Mouse (Mus musculus): Measurements from ENCODE around the gene Fads2. TPM values are rescaled to one million over a fixed set of nuclear protein-coding genes. Genes with fewer than 3 reads are reported as not detected.

Gene Fads2
- polyA plus RNA-seq, 1 experiment from 2014 or later = 102 TPM

DNA sequence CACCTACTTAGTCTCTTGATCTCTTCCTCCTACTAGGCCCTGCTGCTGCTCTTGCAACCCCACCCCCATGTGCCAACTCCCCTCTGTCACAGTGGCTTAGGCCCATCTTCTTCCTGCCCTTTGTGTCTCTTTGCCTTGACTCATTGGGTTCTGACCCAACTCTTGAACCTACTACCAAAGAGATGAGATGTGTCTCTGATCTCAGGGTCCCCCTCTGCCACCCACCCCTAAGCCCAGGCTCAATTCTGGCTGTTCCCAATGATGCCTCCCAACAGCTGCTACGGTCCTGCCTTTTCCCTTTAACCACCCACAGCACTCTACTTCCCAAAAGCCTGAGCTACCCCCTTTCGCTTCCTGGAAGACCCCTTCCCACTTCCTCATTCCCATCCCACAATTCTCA is 79.6 kb downstream of the Fads2 start:
- no peaks in the 10 kb centered on the region for H3K9me3 ChIP-seq (replicated peaks; ENCODE audit: control insufficient read depth, low read length)
- ATAC-seq (ENCODE audit: low read depth) = no peak
- no peak overlapping the region for H3K4me3 ChIP-seq (ENCODE audit: low read depth, low read length)
- peaks cover 53% of the 10 kb centered on the region for H3K36me3 ChIP-seq (ENCODE audit: control insufficient read depth, insufficient read depth)
- no peak overlapping the region for H3K4me2 ChIP-seq (ENCODE audit: low read depth, low read length)
- no peak overlapping the region for H3K27ac ChIP-seq (ENCODE audit: low read length)
- no peak overlapping the region for H3K9ac ChIP-seq (ENCODE audit: low read depth, low read length)
- peaks cover 72% of the 10 kb centered on the region for H3K4me1 ChIP-seq (ENCODE audit: control insufficient read depth, low read depth, low read length)
- H3K27me3 ChIP-seq (ENCODE audit: control insufficient read depth, insufficient read depth, low read depth, low read length) = no peaks in the 10 kb centered on the region
- 65% methylated on average over 2 of the region's 2 CpGs for WGBS (ENCODE audit: insufficient replicate concordance)

DNA sequence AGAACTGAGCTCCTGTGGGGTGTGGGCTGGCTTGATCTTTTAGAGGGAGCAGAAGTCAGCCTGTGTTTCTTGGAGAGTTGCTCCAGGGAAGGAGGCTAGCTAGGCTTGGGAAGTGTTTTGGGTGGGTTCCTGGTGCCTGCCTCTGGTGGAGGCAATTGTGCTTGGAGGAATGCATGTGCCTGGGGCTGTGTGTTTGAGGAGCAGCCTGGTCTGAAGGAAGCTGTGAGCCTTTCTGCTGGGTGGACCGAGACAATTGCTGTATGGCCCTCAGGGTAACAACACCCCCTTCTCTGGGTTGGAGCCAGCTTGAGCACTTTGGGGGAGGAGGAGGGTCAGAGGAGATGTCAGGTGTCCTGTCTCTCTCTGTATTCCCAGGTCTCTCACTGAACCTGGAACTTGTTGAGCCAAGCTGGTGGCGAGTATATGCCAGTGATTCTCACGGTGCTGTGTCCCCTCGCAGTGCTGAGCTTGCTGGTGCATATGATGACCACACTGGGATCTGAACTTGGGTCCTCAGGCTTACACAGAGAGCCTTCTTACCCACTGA is 82.3 kb downstream of the Fads2 start:
- Histone ChIP-seq H3K4me1 (ENCODE audit: control insufficient read depth, low read depth, low read length) (peaks cover 65% of the 10 kb centered on the region), H3K9ac (ENCODE audit: low read depth, low read length) (peak overlapping the region; percentile 69), H3K4me2 (ENCODE audit: low read depth, low read length) (peak overlapping the region; percentile 96), H3K36me3 (ENCODE audit: control insufficient read depth, insufficient read depth) (peaks cover 41% of the 10 kb centered on the region), H3K9me3 (replicated peaks; ENCODE audit: control insufficient read depth, low read length) (no peaks in the 10 kb centered on the region), H3K27me3 (ENCODE audit: control insufficient read depth, insufficient read depth, low read depth, low read length) (no peaks in the 10 kb centered on the region), H3K4me3 (ENCODE audit: low read depth, low read length) (peak overlapping the region; percentile 80), H3K27ac (ENCODE audit: low read length) (no peak overlapping the region)
- 69% methylated on average over 4 of the region's 4 CpGs for WGBS (ENCODE audit: insufficient replicate concordance)
- no peak for ATAC-seq (ENCODE audit: low read depth)

- Histone ChIP-seq H3K36me3 (ENCODE audit: control insufficient read depth, insufficient read depth) (peaks cover 41% of the 10 kb centered on the region), H3K4me2 (ENCODE audit: low read depth, low read length) (peak overlapping the region; percentile 96), H3K27ac (ENCODE audit: low read length) (no peak overlapping the region; the same call in 1 of the 2 replicates), H3K4me3 (ENCODE audit: low read depth, low read length) (peak overlapping the region; percentile 80), H3K9me3 (replicated peaks; ENCODE audit: control insufficient read depth, low read length) (no peaks in the 10 kb centered on the region), H3K9ac (ENCODE audit: low read depth, low read length) (peak overlapping the region; percentile 69), H3K4me1 (ENCODE audit: control insufficient read depth, low read depth, low read length) (peaks cover 66% of the 10 kb centered on the region), H3K27me3 (ENCODE audit: control insufficient read depth, insufficient read depth, low read depth, low read length) (no peaks in the 10 kb centered on the region)
- WGBS (ENCODE audit: insufficient replicate concordance) = 5% methylated on average over 3 of the region's 3 CpGs
- no peak for ATAC-seq (ENCODE audit: low read depth)
Observed at GRCm38 (mm10) chr19:10018527-10018818, 83.1 kb downstream of the Fads2 start.

- Histone ChIP-seq H3K27me3 (ENCODE audit: control insufficient read depth, insufficient read depth, low read depth, low read length) (no peaks in the 10 kb centered on the region), H3K4me1 (ENCODE audit: control insufficient read depth, low read depth, low read length) (peaks cover 66% of the 10 kb centered on the region), H3K4me3 (ENCODE audit: low read depth, low read length) (peak overlapping the region; percentile 80), H3K4me2 (ENCODE audit: low read depth, low read length) (peak overlapping the region; percentile 96), H3K27ac (ENCODE audit: low read length) (peak overlapping the region; percentile 98), H3K36me3 (ENCODE audit: control insufficient read depth, insufficient read depth) (peaks cover 37% of the 10 kb centered on the region), H3K9ac (ENCODE audit: low read depth, low read length) (peak overlapping the region; percentile 94), H3K9me3 (replicated peaks; ENCODE audit: control insufficient read depth, low read length) (no peaks in the 10 kb centered on the region)
- WGBS (ENCODE audit: insufficient replicate concordance) = 6% methylated on average over 44 of the region's 44 CpGs
- ATAC-seq (ENCODE audit: low read depth) = peak; percentile 84
Observed at GRCm38 (mm10) chr19:10017637-10018526, 83.7 kb downstream of the Fads2 start.

- Histone ChIP-seq H3K9ac (ENCODE audit: low read depth, low read length) (peak overlapping the region; percentile 94), H3K4me3 (ENCODE audit: low read depth, low read length) (peak overlapping the region; percentile 80), H3K27ac (ENCODE audit: low read length) (peak overlapping the region; percentile 98)
Observed at GRCm38 (mm10) chr19:10016151-10016550, 85.4 kb downstream of the Fads2 start.

GRCm38 (mm10) chr19:10015442-10015841 is 86.1 kb downstream of the Fads2 start:
- H3K4me2 ChIP-seq (ENCODE audit: low read depth, low read length) = peak overlapping the region; percentile 96
- peaks cover 52% of the 10 kb centered on the region for H3K4me1 ChIP-seq (ENCODE audit: control insufficient read depth, low read depth, low read length)
- H3K27ac ChIP-seq (ENCODE audit: low read length) = peak overlapping the region; percentile 98
- peak overlapping the region; percentile 94 for H3K9ac ChIP-seq (ENCODE audit: low read depth, low read length)
- peak overlapping the region; percentile 80 for H3K4me3 ChIP-seq (ENCODE audit: low read depth, low read length)
- H3K9me3 ChIP-seq (replicated peaks; ENCODE audit: control insufficient read depth, low read length) = no peaks in the 10 kb centered on the region
- WGBS (ENCODE audit: insufficient replicate concordance) = 24% methylated on average over 4 of the region's 4 CpGs
- no peak for ATAC-seq (ENCODE audit: low read depth)
- H3K36me3 ChIP-seq (ENCODE audit: control insufficient read depth, insufficient read depth) = peaks cover 19% of the 10 kb centered on the region
- no peaks in the 10 kb centered on the region for H3K27me3 ChIP-seq (ENCODE audit: control insufficient read depth, insufficient read depth, low read depth, low read length)

More at GRCm38 (mm10) chr19:10016151-10016550, 85.4 kb downstream of the Fads2 start:
- H3K36me3 ChIP-seq (ENCODE audit: control insufficient read depth, insufficient read depth) = peaks cover 23% of the 10 kb centered on the region
- ATAC-seq (ENCODE audit: low read depth) = peak; percentile 45
- no peaks in the 10 kb centered on the region for H3K9me3 ChIP-seq (replicated peaks; ENCODE audit: control insufficient read depth, low read length)
- 45% methylated on average over 4 of the region's 4 CpGs for WGBS (ENCODE audit: insufficient replicate concordance)
- peak overlapping the region; percentile 96 for H3K4me2 ChIP-seq (ENCODE audit: low read depth, low read length)
- peaks cover 56% of the 10 kb centered on the region for H3K4me1 ChIP-seq (ENCODE audit: control insufficient read depth, low read depth, low read length)
- H3K27me3 ChIP-seq (ENCODE audit: control insufficient read depth, insufficient read depth, low read depth, low read length) = no peaks in the 10 kb centered on the region

GRCm38 (mm10) chr19:10014824-10015223 is 86.7 kb downstream of the Fads2 start:
- Histone ChIP-seq H3K4me2 (ENCODE audit: low read depth, low read length) (peak overlapping the region; percentile 96), H3K9ac (ENCODE audit: low read depth, low read length) (peak overlapping the region; percentile 94), H3K4me3 (ENCODE audit: low read depth, low read length) (peak overlapping the region; percentile 80), H3K4me1 (ENCODE audit: control insufficient read depth, low read depth, low read length) (peaks cover 51% of the 10 kb centered on the region), H3K36me3 (ENCODE audit: control insufficient read depth, insufficient read depth) (peaks cover 16% of the 10 kb centered on the region), H3K9me3 (replicated peaks; ENCODE audit: control insufficient read depth, low read length) (no peaks in the 10 kb centered on the region), H3K27ac (ENCODE audit: low read length) (peak overlapping the region; percentile 98), H3K27me3 (ENCODE audit: control insufficient read depth, insufficient read depth, low read depth, low read length) (no peaks in the 10 kb centered on the region)
- ATAC-seq (ENCODE audit: low read depth) = peak; percentile 77
- WGBS (ENCODE audit: insufficient replicate concordance) = 22% methylated on average over 13 of the region's 13 CpGs

GRCm38 (mm10) chr19:10013913-10014312 is 87.6 kb downstream of the Fads2 start:
- H3K4me3 ChIP-seq (ENCODE audit: low read depth, low read length) = peak overlapping the region; percentile 80
- peak; percentile 38 for ATAC-seq (ENCODE audit: low read depth)
- H3K4me2 ChIP-seq (ENCODE audit: low read depth, low read length) = peak overlapping the region; percentile 65
- H3K27ac ChIP-seq (ENCODE audit: low read length) = peak overlapping the region; percentile 98
- H3K4me1 ChIP-seq (ENCODE audit: control insufficient read depth, low read depth, low read length) = peaks cover 42% of the 10 kb centered on the region
- H3K27me3 ChIP-seq (ENCODE audit: control insufficient read depth, insufficient read depth, low read depth, low read length) = no peaks in the 10 kb centered on the region
- peak overlapping the region; percentile 94 for H3K9ac ChIP-seq (ENCODE audit: low read depth, low read length)
- WGBS (ENCODE audit: insufficient replicate concordance) = 12% methylated on average over 5 of the region's 5 CpGs
- H3K9me3 ChIP-seq (replicated peaks; ENCODE audit: control insufficient read depth, low read length) = no peaks in the 10 kb centered on the region
- peaks cover 7% of the 10 kb centered on the region for H3K36me3 ChIP-seq (ENCODE audit: control insufficient read depth, insufficient read depth)

DNA sequence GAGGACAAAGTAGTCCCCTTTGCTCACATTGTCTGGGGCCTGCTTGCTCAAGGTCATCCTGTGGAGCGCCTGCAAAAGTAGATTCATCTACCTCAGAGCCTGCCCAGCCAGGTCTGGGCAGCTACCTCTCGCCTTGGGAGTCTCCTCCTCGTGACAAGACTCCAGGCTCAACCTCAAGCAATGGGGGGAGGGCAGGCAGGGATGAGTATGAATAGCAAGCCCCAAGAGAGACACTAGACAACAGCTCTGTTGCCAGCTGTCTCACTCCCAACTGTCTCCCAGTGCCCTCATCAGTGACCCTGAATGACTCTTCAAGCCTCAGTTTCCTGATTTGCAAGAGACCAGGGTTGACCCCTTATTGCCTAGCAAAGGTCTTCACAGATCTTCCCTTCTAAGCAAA is 88.2 kb downstream of the Fads2 start:
- Histone ChIP-seq H3K9me3 (replicated peaks; ENCODE audit: control insufficient read depth, low read length) (no peaks in the 10 kb centered on the region), H3K27me3 (ENCODE audit: control insufficient read depth, insufficient read depth, low read depth, low read length) (no peaks in the 10 kb centered on the region), H3K9ac (ENCODE audit: low read depth, low read length) (peak overlapping the region; percentile 94), H3K36me3 (ENCODE audit: control insufficient read depth, insufficient read depth) (peaks cover 2% of the 10 kb centered on the region; the same call in 1 of the 2 replicates), H3K4me2 (ENCODE audit: low read depth, low read length) (peak overlapping the region; percentile 65), H3K27ac (ENCODE audit: low read length) (peak overlapping the region; percentile 98), H3K4me3 (ENCODE audit: low read depth, low read length) (peak overlapping the region; percentile 80; the same call in 1 of the 2 replicates), H3K4me1 (ENCODE audit: control insufficient read depth, low read depth, low read length) (peaks cover 37% of the 10 kb centered on the region)
- 48% methylated on average over 3 of the region's 3 CpGs for WGBS (ENCODE audit: insufficient replicate concordance)
- no peak for ATAC-seq (ENCODE audit: low read depth)
